Mouse (Mus musculus) frontal cortex, adult 2 months (tissue): ENCODE measurements around the gene Mrtfb. TPM values are rescaled to one million over a fixed set of nuclear protein-coding genes. Genes with fewer than 3 reads are reported as not detected.

Source experiments
- DNase-seq, 2 experiments: peaks; one replicate each; pipeline ENCODE4 v3.0.0; 2022; ENCODE audit warnings: low spot score in 1 of 2; ENCODE audit errors: extremely low spot score in 1 of 2
- polyA plus RNA-seq: library from polyadenylated mRNA; depleted of rRNA; stranded (reverse); fragments of >200 nt; gene quantifications from 2 replicates; pipeline ENCODE4 v1.2.3, GENCODE M21; 2012; rRNA removed

Mrtfb gene
- polyA plus RNA-seq, 1 experiment = 67.3 TPM

DNA sequence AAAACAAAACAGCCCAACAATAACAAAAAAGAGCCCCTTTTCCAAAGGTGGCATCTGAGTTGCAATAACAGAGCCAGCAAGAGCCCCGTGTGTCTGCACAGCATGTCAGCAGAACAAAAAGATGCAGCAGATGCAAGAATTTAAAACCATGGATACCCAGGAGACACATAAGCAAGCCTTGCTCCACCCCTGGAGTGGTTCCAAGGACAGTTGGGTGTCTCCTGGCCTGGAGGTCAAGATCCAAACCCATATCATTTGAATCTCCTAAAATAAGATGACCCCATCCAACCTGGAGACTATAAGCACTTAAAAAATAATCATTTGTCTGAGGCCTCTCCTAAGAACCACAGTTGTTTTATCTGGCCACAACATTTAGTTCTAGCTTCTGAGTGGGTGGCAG lies 203.8 kb downstream of the Mrtfb start:
- DNase-seq = no peak

DNA sequence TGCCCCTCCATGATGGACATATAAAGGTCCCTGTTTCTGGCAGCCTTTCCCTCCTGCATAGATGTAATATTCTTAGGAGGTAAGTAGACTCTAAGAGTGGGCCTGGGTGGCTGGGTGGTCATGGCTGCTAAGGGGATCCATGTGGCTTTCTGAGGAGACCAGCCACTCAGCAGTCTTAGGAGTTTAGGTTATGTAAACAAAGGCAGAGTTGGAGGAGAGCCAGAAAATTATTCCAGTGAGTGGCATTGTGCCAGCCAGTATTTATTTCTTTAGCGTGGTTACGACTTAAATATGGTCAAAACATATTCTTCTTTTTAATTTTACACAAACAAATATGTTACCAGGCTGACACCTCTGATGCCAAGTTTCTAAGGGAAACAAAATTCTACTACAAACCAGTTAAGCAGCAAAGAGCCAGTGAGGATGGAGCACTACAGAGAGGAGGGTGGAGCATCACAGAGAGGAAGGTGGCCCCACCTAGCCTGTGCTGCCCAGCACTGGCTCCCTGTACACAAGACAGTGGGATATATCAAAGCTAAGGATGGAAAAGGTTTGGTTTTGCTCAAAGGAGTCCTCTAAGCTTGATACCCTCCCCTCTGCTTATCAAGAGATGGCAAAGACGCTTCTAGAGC lies 204.6 kb downstream of the Mrtfb start:
- peak in 1 of 2 experiments; percentile 23 for DNase-seq

DNA sequence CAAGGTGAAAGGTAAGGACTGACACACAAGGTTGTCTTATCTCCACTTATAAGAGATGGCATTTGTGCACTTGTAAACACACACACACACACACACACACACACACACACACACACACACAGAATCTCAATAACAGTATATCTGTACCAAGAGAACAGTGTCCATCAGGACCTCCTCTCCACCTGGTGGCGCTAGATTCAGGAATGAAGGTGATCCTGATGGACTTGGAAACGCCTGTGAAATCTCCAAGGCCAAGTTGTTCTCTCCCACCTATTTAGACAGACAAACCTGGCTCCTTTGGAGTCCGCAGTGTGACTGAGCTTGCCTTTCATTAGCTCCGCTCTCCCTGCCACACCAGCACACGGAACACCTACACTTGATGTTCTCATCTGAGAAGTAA lies 208.4 kb downstream of the Mrtfb start:
- DNase-seq = no peak

Other genes with a start within 250 kb of the Mrtfb start
- 18.5 and 19.8 TPM in 2 replicates for gene Ercc4, start 146.8 kb upstream of the Mrtfb start, polyA plus RNA-seq